Mouse (Mus musculus) frontal cortex, postnatal 36 days (tissue): ENCODE results near the gene Grip1.
A peak's percentile ranks its signal among the peaks of the same experiment; 100 is the strongest.

Experiments used
- DNase-seq, 2 experiments: peaks; one replicate each; pipeline ENCODE4 v3.0.0; 2022; ENCODE audit warnings: low spot score in 2 of 2

Gene Grip1

GRCm38 (mm10) chr10:120133697-120134096 lies 680.1 kb downstream of the Grip1 start:
- DNase-seq = peak in 1 of 2 experiments; percentile 1

DNA sequence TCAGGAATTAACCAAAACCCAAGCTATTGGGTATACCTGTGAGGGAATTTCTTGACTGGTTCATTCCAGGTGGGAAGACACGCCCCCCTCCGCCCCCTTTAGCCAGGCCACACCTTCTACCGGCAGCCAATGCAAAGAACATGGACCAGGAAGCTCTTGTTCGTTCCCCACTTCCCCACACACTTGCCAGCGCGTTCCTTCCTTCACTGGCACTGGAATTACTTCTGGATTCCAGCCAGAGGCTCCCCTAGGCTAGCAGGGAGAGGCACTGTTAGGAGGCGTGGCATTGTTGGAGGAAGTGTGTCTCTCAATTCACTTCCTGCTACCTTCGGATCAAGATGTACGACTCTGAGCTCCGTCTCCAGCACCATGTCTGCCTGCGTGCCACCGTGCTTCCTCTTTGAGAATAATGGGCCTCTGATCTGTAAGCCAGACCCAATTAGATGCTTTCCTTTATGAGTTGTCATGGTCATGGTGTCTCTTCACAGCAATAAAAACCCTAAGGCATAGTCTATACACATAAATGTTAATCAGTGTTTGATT lies 682.5 kb downstream of the Grip1 start:
- no peak for DNase-seq
